Mouse (Mus musculus): ENCODE results near the gene Olfr224. TPM values are rescaled to one million over a fixed set of nuclear protein-coding genes. Genes with fewer than 3 reads are reported as not detected.
"Not testable (repeated sequence)": the region's sequence is repeated elsewhere in the genome, so short reads cannot be mapped to it uniquely, and the experiment has no call there.

The Olfr224 gene
- total RNA-seq, 2 experiments from 2014 or later = not detected

- intact Hi-C loops (cut with DNase I) = not testable (repeated sequence)
These were observed 35.6 kb downstream of the Olfr224 start, which contains the start of gene Olfr330 for GRCm38 (mm10) chr11:58534736-58535135. Olfr330 (minus strand) TSS chr11:58534836.

GRCm38 (mm10) chr11:58519756-58520155 lies 50.6 kb downstream of the Olfr224 start:
- peak; percentile 5 to 6 for DNase-seq (ENCODE audit: low spot score in 2 of 2)
- intact Hi-C loops (cut with DNase I) = not testable (repeated sequence)

More at GRCm38 (mm10) chr11:58534736-58535135, 35.6 kb downstream of the Olfr224 start, which contains the start of gene Olfr330:
- DNase-seq (ENCODE audit: low spot score in 2 of 2) = not testable (repeated sequence)

GRCm38 (mm10) chr11:58518916-58519315 lies 51.4 kb downstream of the Olfr224 start:
- intact Hi-C loops (cut with DNase I) = not testable (repeated sequence)
- peak; percentile 59 to 62 for DNase-seq (ENCODE audit: low spot score in 2 of 2)

Other genes with a start within 250 kb of the Olfr224 start
- gene Zfp672, start 240.2 kb downstream of the Olfr224 start, total RNA-seq (2021) = 10 to 100 TPM; 47.2 to 52.2 TPM
- gene Sh3bp5l, start 239.8 kb downstream of the Olfr224 start, total RNA-seq (2021) = 10 to 100 TPM; 62.2 to 62.5 TPM
- not detected for gene Lypd8, start 191.5 kb downstream of the Olfr224 start, total RNA-seq (2021)
- gene 1810065E05Rik, start 149.4 kb downstream of the Olfr224 start, total RNA-seq (2021) = not detected
- gene Gm12253, start 138.0 kb downstream of the Olfr224 start, total RNA-seq (2021) = not detected
- not detected for gene Lypd9, start 117.6 kb downstream of the Olfr224 start, total RNA-seq (2021)
- gene Olfr30, start 108.3 kb downstream of the Olfr224 start, total RNA-seq (2021) = not detected
- gene Olfr332, start 78.0 kb downstream of the Olfr224 start, total RNA-seq (2021) = not detected
- gene Olfr331, start 68.0 kb downstream of the Olfr224 start, total RNA-seq (2021) = not detected
- gene Olfr330, start 35.7 kb downstream of the Olfr224 start, total RNA-seq (2021) = not detected
- not detected for gene Olfr329-ps, start 24.1 kb downstream of the Olfr224 start, total RNA-seq (2021)
- under 1 TPM; 0.21 TPM for gene Olfr328, start 14.9 kb downstream of the Olfr224 start, total RNA-seq (2021)
- not detected for gene Olfr325, start 7.2 kb upstream of the Olfr224 start, total RNA-seq (2021)
- gene Olfr324, start 24.6 kb upstream of the Olfr224 start, total RNA-seq (2021) = not detected
- not detected for gene 2210407C18Rik, start 45.5 kb upstream of the Olfr224 start, total RNA-seq (2021)
- not detected for gene Olfr323, start 59.9 kb upstream of the Olfr224 start, total RNA-seq (2021)
- not detected for gene Trim58, start 69.9 kb upstream of the Olfr224 start, total RNA-seq (2021)
- not detected for gene Olfr322, start 88.2 kb upstream of the Olfr224 start, total RNA-seq (2021)
- not detected for gene Olfr320, start 110.5 kb upstream of the Olfr224 start, total RNA-seq (2021)
- not detected for gene Olfr319, start 128.6 kb upstream of the Olfr224 start, total RNA-seq (2021)
- not detected for gene Olfr318, start 153.5 kb upstream of the Olfr224 start, total RNA-seq (2021)
- not detected for gene Olfr317, start 168.7 kb upstream of the Olfr224 start, total RNA-seq (2021)
- 1 to 10 TPM in 1 of 2 experiments, under 1 TPM in 1; 0.44 to 1.1 TPM for gene Olfr316, start 182.2 kb upstream of the Olfr224 start, total RNA-seq (2021)
- not detected for gene Olfr315, start 202.6 kb upstream of the Olfr224 start, total RNA-seq (2021)
- gene Olfr314, start 212.4 kb upstream of the Olfr224 start, total RNA-seq (2021) = not detected
- 1 to 10 TPM; 1.2 to 3.0 TPM for gene Fam183b, start 231.4 kb upstream of the Olfr224 start, total RNA-seq (2021)
- not detected for gene Olfr313, start 244.4 kb upstream of the Olfr224 start, total RNA-seq (2021)

All from left cerebral cortex, postnatal 25 days (tissue).